Mouse (Mus musculus) embryo, embryonic 10 days (tissue): ENCODE results near the gene Calr3.

ENCODE experiments used
- DNase-seq: peaks from one replicate; pipeline ENCODE4 v3.0.0-alpha.2; 2015; ENCODE audit warnings: low spot score

The Calr3 gene

GRCm38 (mm10) chr8:72443338-72443993 lies at the start of gene Calr3, which contains the start of gene 1700030K09Rik:
Gene Calr3, minus strand, starts transcription at chr8:72443870.
Gene 1700030K09Rik, plus strand, starts transcription at chr8:72443880.
- DNase-seq = peak; percentile 100

DNA sequence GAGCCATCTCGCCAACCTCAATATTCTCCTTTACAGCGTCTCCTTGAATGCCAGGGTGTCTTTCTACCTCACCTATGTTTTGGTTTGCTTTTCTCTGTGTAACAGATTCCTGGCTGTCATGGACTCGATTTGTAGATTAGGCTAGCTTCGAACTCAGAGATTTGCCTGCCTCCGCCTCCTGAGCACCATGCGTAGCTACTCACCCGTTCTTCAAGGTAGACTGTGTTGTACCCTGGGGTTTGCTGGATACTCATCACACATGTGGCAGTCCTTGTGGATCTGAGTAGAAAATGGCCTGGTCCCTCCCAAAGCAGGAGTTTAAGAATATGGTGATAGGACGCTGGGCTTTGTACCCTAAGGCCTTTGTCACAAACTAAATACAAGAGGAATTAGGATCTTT lies 49.7 kb upstream of the Calr3 start:
- DNase-seq = peak; percentile 9

- DNase-seq = peak; percentile 100
Measured at GRCm38 (mm10) chr8:72492622-72493081, 49.0 kb upstream of the Calr3 start.

DNA sequence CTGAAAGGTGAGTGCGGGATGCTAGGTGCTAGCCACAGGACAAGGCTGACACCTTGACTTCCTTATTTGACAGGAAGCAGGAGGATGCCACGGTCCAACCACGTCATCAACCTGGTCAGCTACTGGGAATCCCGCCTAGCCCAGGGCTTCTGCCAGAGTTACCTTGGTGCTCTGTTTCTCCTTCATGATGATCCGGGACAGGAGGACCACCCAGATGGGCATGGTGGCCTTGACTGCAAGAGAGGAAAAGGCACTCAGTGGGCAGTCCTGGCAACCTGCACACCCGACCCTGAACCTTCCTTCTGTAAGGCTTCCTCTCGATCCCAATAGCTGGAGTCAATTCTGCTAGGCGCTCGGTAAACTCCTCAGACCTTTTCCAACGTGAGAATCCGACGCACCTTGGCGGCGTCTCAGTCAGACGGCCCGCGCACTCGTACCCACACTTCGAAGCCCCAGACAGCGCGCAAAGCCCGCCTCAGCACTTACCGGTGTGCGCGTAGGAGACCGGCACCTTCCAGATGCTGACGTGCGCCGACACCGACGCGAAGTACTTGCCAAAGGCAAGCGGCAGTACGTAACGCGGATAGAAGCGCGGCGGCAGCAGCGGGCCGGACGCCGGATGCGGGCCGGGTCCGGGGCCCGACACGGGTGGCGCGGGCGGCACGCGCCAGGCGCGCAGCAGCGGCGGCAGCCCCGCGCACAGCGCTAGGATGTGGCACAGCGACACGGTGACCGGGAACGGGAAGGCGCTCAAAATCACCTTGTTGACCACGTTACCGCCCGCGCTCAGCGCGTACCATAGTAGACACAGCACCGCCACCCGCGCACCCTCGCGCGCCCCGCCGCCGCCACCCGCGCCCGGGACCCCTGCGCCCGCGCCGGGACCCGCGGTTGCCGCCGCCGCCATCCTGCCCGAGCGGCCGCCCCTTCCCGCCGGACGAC lies 48.3 kb upstream of the Calr3 start, which contains the start of gene Slc35e1:
Gene Slc35e1, minus strand, starts transcription at position 935 of the 942 bp plus-strand sequence.
- peak; percentile 64 for DNase-seq

- no peak for DNase-seq
Measured at GRCm38 (mm10) chr8:72491017-72491416, 47.3 kb upstream of the Calr3 start.

DNA sequence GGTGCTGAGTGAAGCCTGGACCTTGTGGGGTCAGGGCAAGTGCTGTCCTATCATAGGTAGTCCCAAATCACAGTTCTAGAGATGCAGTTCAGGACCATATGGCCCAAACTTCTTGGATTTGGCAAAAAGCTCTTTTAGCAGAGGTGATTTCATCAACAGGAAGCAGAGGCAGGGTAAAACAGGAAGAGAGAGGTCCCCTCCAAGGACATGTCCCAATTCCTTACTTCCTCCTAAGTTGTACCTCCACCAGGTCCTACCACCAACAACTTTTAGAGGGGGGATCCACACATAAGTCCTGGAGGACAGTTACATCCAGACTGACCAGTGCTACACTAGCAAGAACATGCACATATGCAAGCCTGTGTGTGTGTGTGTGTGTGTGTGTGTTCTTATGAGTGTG lies 43.3 kb upstream of the Calr3 start:
- DNase-seq = no peak

GRCm38 (mm10) chr8:72485456-72486199 lies 42.0 kb upstream of the Calr3 start:
- DNase-seq = no peak

- DNase-seq = peak; percentile 99
Measured at GRCm38 (mm10) chr8:72474826-72475546, 31.3 kb upstream of the Calr3 start, which contains the start of gene Cherp. Gene Cherp, minus strand, starts transcription at chr8:72475226.

GRCm38 (mm10) chr8:72470684-72471083 lies 27.0 kb upstream of the Calr3 start:
- no peak for DNase-seq

DNA sequence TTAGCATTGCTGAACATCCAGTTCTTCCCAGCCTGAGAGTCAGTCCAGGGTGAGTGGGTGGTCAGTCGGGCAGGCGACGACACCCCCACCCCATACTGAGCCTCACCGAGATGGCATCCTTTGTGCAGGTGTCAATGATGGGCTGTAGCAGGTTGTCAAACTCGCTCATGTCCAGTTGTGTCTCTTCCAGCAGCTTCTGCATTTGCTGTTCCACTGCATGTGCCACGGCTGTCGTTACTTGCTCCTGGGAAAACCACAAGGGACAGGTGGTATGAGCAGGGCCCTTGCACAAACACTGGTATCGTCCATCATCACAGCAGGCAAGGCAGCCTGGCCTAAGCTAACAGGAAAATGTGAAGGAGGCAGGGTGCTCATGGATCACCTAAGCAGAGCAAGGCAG lies 26.3 kb upstream of the Calr3 start:
- DNase-seq = no peak

DNA sequence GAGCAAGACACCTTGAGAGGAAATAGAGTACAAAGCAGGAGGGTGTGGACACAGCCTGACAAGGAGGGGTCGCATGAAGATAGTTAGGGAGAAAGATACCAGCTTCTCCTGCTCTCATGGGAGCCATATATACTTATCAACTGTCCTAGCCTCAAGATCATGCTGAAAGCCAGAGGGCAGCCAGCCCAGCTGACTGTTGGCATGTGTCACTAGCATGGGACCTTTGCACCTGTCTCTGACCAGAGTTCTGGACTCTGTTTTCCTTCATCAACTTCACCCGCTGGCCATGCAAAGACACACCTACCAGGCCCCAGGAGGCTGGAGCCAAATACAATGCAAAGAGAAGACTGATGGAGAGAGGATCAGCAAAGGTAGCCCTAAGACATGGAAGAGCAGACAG lies 25.6 kb upstream of the Calr3 start:
- no peak for DNase-seq

DNA sequence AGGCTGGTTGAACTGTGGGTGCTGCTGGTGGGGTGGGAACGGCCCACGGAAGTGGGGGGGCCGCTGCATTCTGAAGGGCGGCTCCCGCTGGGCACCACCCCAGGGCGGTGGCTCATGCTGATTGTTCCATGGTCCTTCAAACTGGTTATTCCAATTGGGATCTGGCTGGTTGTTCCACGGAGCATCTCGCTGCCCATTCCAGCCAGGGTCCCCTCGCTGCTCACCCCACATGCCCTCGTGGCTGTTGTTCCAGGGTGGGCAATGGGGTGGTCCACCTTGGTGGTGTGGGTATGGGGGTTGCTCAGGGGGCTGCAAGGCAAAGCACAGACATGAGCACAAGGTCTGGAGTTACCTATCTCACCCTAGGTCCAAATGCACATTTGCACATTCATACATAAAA lies 20.5 kb upstream of the Calr3 start:
- DNase-seq = no peak

DNA sequence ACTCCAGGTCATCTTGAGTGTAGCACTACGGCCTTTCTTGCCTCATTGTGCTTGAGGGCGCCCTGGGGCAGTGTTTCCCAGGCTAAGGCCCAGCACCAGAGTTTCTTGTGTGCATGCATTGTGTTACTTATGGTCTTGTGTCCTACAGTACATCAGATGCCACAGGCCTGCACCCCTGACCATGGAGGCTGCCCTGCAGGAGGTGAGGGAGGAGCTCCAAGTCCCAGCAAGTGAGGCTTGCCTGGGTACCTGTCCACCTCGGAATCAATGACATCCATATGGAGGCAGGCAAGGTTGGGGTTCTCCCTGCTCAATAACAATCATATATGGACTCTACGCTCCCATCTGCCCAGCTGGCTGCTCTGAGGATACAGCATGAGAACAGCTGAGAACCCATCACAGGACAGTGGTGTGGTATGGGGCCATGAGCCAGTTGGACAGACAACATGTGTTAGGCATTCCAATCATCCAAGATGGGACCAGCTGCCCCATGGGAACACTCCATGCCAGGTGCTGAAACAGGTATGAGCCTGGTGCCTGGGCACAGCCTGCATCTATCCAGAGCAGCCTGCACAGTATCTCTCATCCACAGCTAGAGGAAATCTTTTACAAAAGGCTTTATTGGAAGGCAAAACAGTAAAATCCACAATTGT lies 16.3 kb upstream of the Calr3 start:
- DNase-seq = no peak

- DNase-seq = no peak
Measured at GRCm38 (mm10) chr8:72458457-72458856, 14.8 kb upstream of the Calr3 start.

- no peak for DNase-seq
Measured at GRCm38 (mm10) chr8:72457806-72458205, 14.1 kb upstream of the Calr3 start.

DNA sequence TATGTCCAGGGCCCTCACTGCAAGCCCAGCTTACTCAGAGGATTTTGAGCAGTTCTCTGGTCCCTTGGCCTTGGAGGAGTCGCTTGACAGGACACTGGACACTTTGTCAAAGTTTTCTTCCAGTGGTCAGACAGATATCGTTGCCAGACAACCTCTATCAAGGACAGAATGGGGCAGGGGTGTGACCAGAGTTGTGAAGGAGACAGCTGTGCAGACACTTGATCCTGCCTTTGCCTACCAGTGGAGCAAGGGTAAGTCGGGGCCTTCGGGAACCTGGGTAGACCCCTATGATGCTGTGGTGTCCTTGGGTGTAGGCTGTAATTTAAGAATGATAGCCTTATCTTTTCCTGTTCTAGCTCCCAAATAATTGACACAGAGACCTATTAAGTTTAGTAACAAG lies 11.6 kb upstream of the Calr3 start:
- DNase-seq = no peak

- no peak for DNase-seq
Measured at GRCm38 (mm10) chr8:72453904-72454303, 10.2 kb upstream of the Calr3 start.

DNA sequence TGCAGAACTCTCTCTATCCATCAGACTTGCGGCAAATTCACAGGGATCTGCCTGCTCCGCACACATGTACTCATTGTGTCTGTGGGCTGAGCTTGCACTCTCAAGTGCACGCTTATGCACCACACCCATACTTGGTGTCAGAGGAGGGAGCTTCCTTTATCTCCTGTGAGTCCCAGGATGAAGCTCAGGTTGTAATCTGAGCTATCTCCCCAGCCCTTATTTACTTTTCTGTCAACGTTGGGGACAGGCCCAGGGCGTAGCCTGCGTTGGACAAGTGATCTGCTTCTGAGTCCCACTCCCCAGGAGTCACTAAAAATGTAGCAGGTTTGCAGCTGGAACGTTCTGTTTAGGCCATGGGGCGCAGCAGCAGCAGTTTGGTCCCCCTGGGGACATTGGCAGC lies 7.8 kb upstream of the Calr3 start:
- DNase-seq = no peak

DNA sequence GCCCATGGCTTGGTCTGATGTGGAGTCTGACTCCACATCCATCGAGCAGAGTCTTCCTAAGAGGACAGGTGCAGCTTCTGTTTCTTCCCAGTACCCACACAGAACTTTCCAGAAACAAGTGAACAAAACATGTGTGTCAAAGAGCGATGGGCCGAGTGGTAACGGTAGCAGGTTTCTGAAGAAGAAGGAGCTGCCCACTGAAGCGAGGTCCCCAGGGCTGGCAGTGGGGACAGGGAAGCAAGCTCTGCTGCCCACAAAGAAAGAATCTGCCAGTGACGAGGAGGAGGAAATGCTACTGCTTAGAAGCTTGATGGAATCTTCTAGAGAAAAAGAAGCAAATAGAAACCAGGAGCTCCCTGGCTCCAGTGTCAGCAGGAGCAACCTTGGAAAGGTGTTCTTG lies 1.4 kb upstream of the Calr3 start:
- DNase-seq = no peak

- DNase-seq = no peak
Measured at GRCm38 (mm10) chr8:72443994-72444350, 302 bp upstream of the Calr3 start.
